Mouse (Mus musculus) ZHBTc4 (cell line): ENCODE results near the gene Olfr1164.

Source experiments
- DNase-seq: peaks from one replicate; pipeline ENCODE4 v3.0.0-alpha.2; 2011; ENCODE audit warnings: low read depth, low spot score

Gene Olfr1164

DNA sequence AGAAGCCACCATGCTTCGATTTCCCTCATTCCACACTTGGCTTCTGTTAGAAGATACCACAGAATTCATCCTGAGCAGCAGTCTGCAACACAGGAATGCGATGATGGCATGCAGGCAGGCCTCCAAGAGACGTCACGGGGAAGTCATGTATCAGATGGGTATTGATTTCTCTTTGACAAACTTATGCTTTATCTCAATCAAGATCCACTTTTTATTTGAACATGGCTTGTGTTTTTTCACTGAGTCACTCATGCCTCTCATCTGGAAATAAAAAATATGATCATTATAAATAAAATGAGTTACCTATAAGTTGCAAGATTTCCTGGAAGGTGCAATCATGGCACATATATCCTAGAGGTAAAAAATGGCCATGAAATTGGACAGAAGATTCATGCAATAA is at the start of gene Olfr1164:
TSS of gene Olfr1164 (minus strand) at position 101 of the 400 bp plus-strand sequence.
- DNase-seq = no peak

DNA sequence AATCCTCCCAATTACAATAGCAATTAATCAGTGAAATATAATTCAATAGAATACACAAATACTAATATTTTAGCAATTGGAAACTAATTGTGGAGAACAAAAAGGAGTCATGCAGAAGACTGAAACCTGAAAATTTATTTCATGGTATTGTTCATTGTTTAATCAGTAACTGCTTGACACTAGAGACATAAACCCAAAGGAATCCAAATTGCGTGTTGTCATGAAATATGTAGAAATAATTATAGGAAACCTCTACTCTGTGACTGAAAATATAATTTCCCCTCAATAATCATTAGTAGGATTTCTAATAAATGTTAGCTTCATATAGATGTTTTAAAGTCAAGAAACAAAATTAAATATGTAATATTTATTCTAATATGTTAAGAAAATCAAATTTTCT is 34.4 kb upstream of the Olfr1164 start, which contains the start of gene Olfr1166:
TSS of gene Olfr1166 (minus strand) at position 101 of the 400 bp plus-strand sequence.
- DNase-seq = no peak

DNA sequence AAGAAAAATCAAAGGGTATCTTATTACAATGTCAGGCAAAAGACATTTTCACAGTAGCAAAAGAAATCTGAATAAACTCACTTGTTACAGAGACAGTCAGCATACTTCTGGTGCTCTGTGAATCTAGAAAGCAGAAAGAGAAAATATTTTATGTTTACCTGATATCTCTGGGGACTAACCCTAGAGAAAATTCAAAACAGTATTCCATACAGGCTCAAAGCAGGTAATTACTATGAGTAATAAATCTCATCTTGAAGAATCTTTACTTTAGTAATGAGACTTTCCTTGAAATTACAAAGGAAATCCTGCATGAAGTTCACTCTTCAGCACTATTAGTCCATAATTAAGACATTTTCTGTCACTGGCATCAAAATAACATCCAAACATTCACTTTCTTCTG is 22.0 kb downstream of the Olfr1164 start, which contains the start of gene Olfr1163:
TSS of gene Olfr1163 (minus strand) at position 101 of the 400 bp plus-strand sequence.
- DNase-seq = no peak

DNA sequence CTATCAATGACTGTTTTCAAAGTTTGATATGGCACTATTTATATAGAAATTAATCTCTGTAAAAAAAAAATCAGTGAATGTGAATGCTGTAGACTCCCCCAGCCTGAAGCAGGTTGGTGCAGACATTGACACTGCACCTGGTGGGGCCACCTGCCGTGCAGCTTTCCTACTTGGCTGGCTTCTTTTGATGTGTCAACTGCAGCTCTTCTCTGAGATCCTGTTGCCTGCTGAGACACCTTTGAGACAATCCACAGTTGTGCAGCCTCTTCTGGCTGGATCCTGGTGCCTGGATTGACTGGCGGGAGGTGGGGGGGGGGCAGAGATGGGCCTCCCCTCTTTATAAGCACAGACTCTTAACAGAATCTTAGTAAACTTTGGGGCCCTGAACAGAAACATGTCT is 30.2 kb downstream of the Olfr1164 start:
- DNase-seq = peak; percentile 40

DNA sequence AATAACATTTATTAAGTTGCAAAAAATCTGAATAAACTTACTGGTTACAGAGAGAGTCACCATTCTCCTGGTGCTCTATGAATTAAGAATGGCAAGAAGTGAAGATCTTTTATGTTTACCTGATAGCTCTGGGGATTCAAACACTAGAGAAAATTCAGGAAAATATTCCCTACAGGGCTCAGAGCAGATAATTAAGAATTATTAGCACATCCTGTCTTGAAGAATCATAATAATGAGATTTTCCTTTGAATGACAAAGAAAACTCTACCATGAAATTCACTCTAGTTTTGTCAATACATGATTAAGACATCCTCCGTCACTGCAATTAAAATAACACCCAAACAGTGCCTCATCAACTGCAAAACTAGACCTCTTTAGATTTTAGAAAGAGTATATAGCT is 42.7 kb downstream of the Olfr1164 start, which contains the start of gene Olfr1162:
TSS of gene Olfr1162 (minus strand) at position 101 of the 400 bp plus-strand sequence.
- DNase-seq = no peak
